Comparison of ENCODE assay signal across 13 mouse cellular contexts in genomic region chr6:8141881-8142280, GRCm38 (mm10). TPM values are rescaled to one million over a fixed set of nuclear protein-coding genes. Genes with fewer than 3 reads are reported as not detected.
DNase-seq lines count a peak whose midpoint lies in the region; ATAC-seq and TF ChIP-seq lines count a peak whose summit lies in the region.
"Had no signal": no experiment of that assay in that cellular context is flagged by ENCODE, and none has a peak within 500 bp of the region (broad histone marks: within the 10 kb centered on the region; RNA-seq: fewer than 3 reads in every experiment).

No protein-coding gene starts in this region.

- H3K27ac ChIP-seq in lung, postnatal 0 days (ENCODE audit: low read length), result no peak overlapping the region
- H3K27ac ChIP-seq: heart, embryonic 13.5 days; neural tube, embryonic 13.5 days had no signal

- no peak overlapping the region for H3K4me3 ChIP-seq in lung, postnatal 0 days (ENCODE audit: low read depth, low read length)
- no peak overlapping the region for H3K4me3 ChIP-seq in G1E (ENCODE audit: low read depth, low read length)
- H3K4me3 ChIP-seq: heart, embryonic 13.5 days; neural tube, embryonic 13.5 days had no signal

- no peak overlapping the region for H3K9ac ChIP-seq in lung, postnatal 0 days (replicated peaks; ENCODE audit: low read depth)
- H3K9ac ChIP-seq: heart, embryonic 13.5 days; neural tube, embryonic 13.5 days had no signal

- TF ChIP-seq EP300 in lung, postnatal 0 days (IDR thresholded peaks at IDR 0.05), result no peak

- H3K9me3 ChIP-seq in lung, postnatal 0 days (ENCODE audit: low read length), result no peaks in the 10 kb centered on the region
- no peaks in the 10 kb centered on the region for H3K9me3 ChIP-seq in G1E (replicated peaks)
- H3K9me3 ChIP-seq: heart, embryonic 13.5 days; neural tube, embryonic 13.5 days had no signal

- no peaks in the 10 kb centered on the region for H3K27me3 ChIP-seq in lung, postnatal 0 days (replicated peaks; ENCODE audit: insufficient read depth, low read length)
- no peaks in the 10 kb centered on the region for H3K27me3 ChIP-seq in G1E (ENCODE audit: insufficient read depth, low read length)
- H3K27me3 ChIP-seq: heart, embryonic 13.5 days; neural tube, embryonic 13.5 days had no signal

- ATAC-seq in lung, postnatal 0 days, result no peak
- no peak for ATAC-seq in G1E (ENCODE audit: extremely low read depth, insufficient number of reproducible peaks, low FRiP score, poor library complexity, severe bottlenecking)
- peak; percentile 54; the same call in 1 of the 2 replicates for ATAC-seq in megakaryocyte progenitor cell, adult 5-6 weeks (replicated peaks; ENCODE audit: poor library complexity)
- ATAC-seq in monocyte, adult 5-6 weeks (replicated peaks; ENCODE audit: insufficient number of reproducible peaks, low FRiP score, low TSS enrichment, poor library complexity, severe bottlenecking), result no peak

- no peak overlapping the region for H3K4me2 ChIP-seq in lung, postnatal 0 days (replicated peaks; ENCODE audit: low read depth, low read length)
- H3K4me2 ChIP-seq: heart, embryonic 13.5 days; midbrain, embryonic 11.5 days; neural tube, embryonic 13.5 days had no signal

- 31% methylated on average over 1 of the region's 1 CpGs for WGBS in lung, postnatal 0 days

- no peak for TF ChIP-seq CTCF in lung, postnatal 0 days (IDR thresholded peaks at IDR 0.05)
- no peak for TF ChIP-seq CTCF in G1E (IDR thresholded peaks at IDR 0.05; ENCODE audit: low read depth, low read length)

- H3K4me1 ChIP-seq in lung, postnatal 0 days (ENCODE audit: insufficient read depth, low read depth, low read length), result no peaks in the 10 kb centered on the region
- H3K4me1 ChIP-seq in G1E (ENCODE audit: insufficient read depth, low read depth, low read length), result no peaks in the 10 kb centered on the region
- H3K4me1 ChIP-seq: heart, embryonic 13.5 days; neural tube, embryonic 13.5 days had no signal

- peak; percentile 56 for DNase-seq in lung, postnatal 0 days (ENCODE audit: low spot score)
- no peak for DNase-seq in lung, postnatal 25 days (ENCODE audit: low spot score)
- peak; percentile 4 for DNase-seq in G1E (ENCODE audit: low spot score)
- DNase-seq in c-Kit-positive CD71-positive TER-119-negative erythroid progenitor cells, embryonic 14.5 days (ENCODE audit: low read depth), result peak; percentile 11
- no peak for DNase-seq in thymus, adult 18-20 months
- no peak for DNase-seq in frontal cortex, postnatal 14 days (ENCODE audit: low spot score in 2 of 2)
- DNase-seq: liver; thymus, postnatal 4 days had no signal

- no peaks in the 10 kb centered on the region for H3K36me3 ChIP-seq in lung, postnatal 0 days (ENCODE audit: insufficient read depth, low read length)
- H3K36me3 ChIP-seq in G1E (replicated peaks), result no peaks in the 10 kb centered on the region
- H3K36me3 ChIP-seq: heart, embryonic 13.5 days; neural tube, embryonic 13.5 days had no signal

RNA-seq across cellular contexts. Expression of gene Col28a1, which starts 50.5 kb away (rescaled TPM):
- 0.75 and 1.2 TPM in 2 replicates for polyA plus RNA-seq in lung, postnatal 0 days (2015; fragmentation: Nextera tagmentation; extraction: Ambion mirVana)
- total RNA-seq in G1E (2014; fragmentation: Nextera tagmentation) (not detected in 2 replicates), G1E (2017) (0.12 and 1.1 TPM in 2 replicates)
- polyA plus RNA-seq in G1E (2012), result not detected in 2 replicates
- total RNA-seq in megakaryocyte progenitor cell, adult 5-6 weeks (2015), result not detected in 2 replicates
- not detected in 2 replicates for total RNA-seq in megakaryocyte progenitor cell, adult 5-6 weeks (2017)
- total RNA-seq in monocyte, adult 5-6 weeks (2017), result 0.48 TPM in 1 of 3 replicates, not detected in the others
- polyA plus RNA-seq: midbrain, embryonic 11.5 days had no signal

Comparison
In these comparisons a context has a peak if more than half of its experiments do, and no peak if none do; other contexts are left out.
1. DNase-seq: peak in lung, postnatal 0 days (single experiment), G1E (single experiment) and c-Kit-positive CD71-positive TER-119-negative erythroid progenitor cells, embryonic 14.5 days (single experiment); none in lung, postnatal 25 days (single experiment), thymus, adult 18-20 months (0 of 2) and frontal cortex, postnatal 14 days (0 of 2).